ENCODE assay signal across 19 mouse cellular contexts in genomic region chr13:52805581-52805980, GRCm38 (mm10).
DNase-seq lines count a peak whose midpoint lies in the region; ATAC-seq lines count a peak whose summit lies in the region.
"Had no signal": no experiment of that assay in that cellular context is flagged by ENCODE, and none has a peak within 500 bp of the region (broad histone marks: within the 10 kb centered on the region; RNA-seq: fewer than 3 reads in every experiment).

No protein-coding gene starts in this region.

- no peaks in the 10 kb centered on the region for H3K9me3 ChIP-seq in embryonic facial prominence, embryonic 13.5 days
- no peaks in the 10 kb centered on the region for H3K9me3 ChIP-seq in embryonic facial prominence, embryonic 10.5 days
- no peaks in the 10 kb centered on the region for H3K9me3 ChIP-seq in intestine, embryonic 16.5 days (ENCODE audit: control insufficient read depth, low read length)
- no peaks in the 10 kb centered on the region for H3K9me3 ChIP-seq in intestine, embryonic 15.5 days
- H3K9me3 ChIP-seq: hindbrain, embryonic 13.5 days; limb, embryonic 13.5 days; stomach, embryonic 15.5 days had no signal

- no peaks in the 10 kb centered on the region for H3K36me3 ChIP-seq in embryonic facial prominence, embryonic 13.5 days
- H3K36me3 ChIP-seq in embryonic facial prominence, embryonic 10.5 days (replicated peaks): no peaks in the 10 kb centered on the region
- no peaks in the 10 kb centered on the region for H3K36me3 ChIP-seq in intestine, embryonic 16.5 days (ENCODE audit: control insufficient read depth, insufficient read depth, low read length)
- H3K36me3 ChIP-seq in intestine, embryonic 15.5 days: no peaks in the 10 kb centered on the region
- H3K36me3 ChIP-seq: G1E; hindbrain, embryonic 13.5 days; limb, embryonic 13.5 days; stomach, embryonic 15.5 days had no signal

- no peak overlapping the region for H3K4me2 ChIP-seq in embryonic facial prominence, embryonic 13.5 days
- H3K4me2 ChIP-seq in intestine, embryonic 16.5 days (ENCODE audit: low read depth, low read length): no peak overlapping the region
- H3K4me2 ChIP-seq in intestine, embryonic 15.5 days (replicated peaks): no peak overlapping the region
- H3K4me2 ChIP-seq: hindbrain, embryonic 13.5 days; stomach, embryonic 15.5 days had no signal

- ATAC-seq in embryonic facial prominence, embryonic 13.5 days (ENCODE audit: insufficient number of reproducible peaks, insufficient read depth, low FRiP score, low TSS enrichment, low read depth): no peak
- ATAC-seq in intestine, embryonic 16.5 days: no peak
- no peak for ATAC-seq in intestine, embryonic 15.5 days
- ATAC-seq: CD4-positive, CD25-positive, alpha-beta regulatory T cell, adult 4 months had no signal

- DNase-seq in embryonic facial prominence, embryonic 10.5 days (ENCODE audit: low spot score): no peak
- peak; percentile 48 for DNase-seq in MN1 (ENCODE audit: low spot score)
- DNase-seq in lung, postnatal 10 days: peak; percentile 52
- DNase-seq in frontal cortex, adult 2 months (ENCODE audit: extremely low spot score in 1 of 2, low spot score in 1 of 2): no peak
- no peak for DNase-seq in embryo, embryonic 11 days
- DNase-seq: adrenal gland, adult 2 months; cerebellum, postnatal 14 days; heart, adult 2 months; kidney, postnatal 10 days; thymus, postnatal 36 days had no signal

- H3K27me3 ChIP-seq in embryonic facial prominence, embryonic 13.5 days: no peaks in the 10 kb centered on the region
- no peaks in the 10 kb centered on the region for H3K27me3 ChIP-seq in embryonic facial prominence, embryonic 10.5 days (replicated peaks; ENCODE audit: low read depth, poor library complexity, severe bottlenecking)
- no peaks in the 10 kb centered on the region for H3K27me3 ChIP-seq in intestine, embryonic 16.5 days (replicated peaks; ENCODE audit: control insufficient read depth, insufficient read depth, low read length)
- H3K27me3 ChIP-seq in intestine, embryonic 15.5 days (replicated peaks): no peaks in the 10 kb centered on the region
- H3K27me3 ChIP-seq: hindbrain, embryonic 13.5 days; limb, embryonic 13.5 days; stomach, embryonic 15.5 days had no signal

- no peak overlapping the region for H3K4me3 ChIP-seq in embryonic facial prominence, embryonic 13.5 days
- no peak overlapping the region for H3K4me3 ChIP-seq in embryonic facial prominence, embryonic 10.5 days
- H3K4me3 ChIP-seq in intestine, embryonic 16.5 days (ENCODE audit: low read length): no peak overlapping the region
- no peak overlapping the region for H3K4me3 ChIP-seq in intestine, embryonic 15.5 days (replicated peaks)
- H3K4me3 ChIP-seq: heart, adult 2 months; hindbrain, embryonic 13.5 days; layer of hippocampus, adult 2 months; limb, embryonic 13.5 days; stomach, embryonic 15.5 days had no signal

- H3K27ac ChIP-seq in embryonic facial prominence, embryonic 13.5 days: peak overlapping the region; percentile 11; the same call in 1 of the 2 replicates
- no peak overlapping the region for H3K27ac ChIP-seq in embryonic facial prominence, embryonic 10.5 days (replicated peaks)
- 0 out of 2 replicates have a peak overlapping the region, but pooled peaks have one; percentile 8 for H3K27ac ChIP-seq in intestine, embryonic 16.5 days (ENCODE audit: low read length)
- H3K27ac ChIP-seq in intestine, embryonic 15.5 days: no peak overlapping the region
- H3K27ac ChIP-seq: heart, adult 2 months; hindbrain, embryonic 13.5 days; layer of hippocampus, adult 2 months; limb, embryonic 13.5 days; stomach, embryonic 15.5 days had no signal

- peaks cover 23% of the 10 kb centered on the region for H3K4me1 ChIP-seq in embryonic facial prominence, embryonic 13.5 days
- peaks cover 38% of the 10 kb centered on the region for H3K4me1 ChIP-seq in embryonic facial prominence, embryonic 10.5 days
- peaks cover 13% of the 10 kb centered on the region for H3K4me1 ChIP-seq in intestine, embryonic 16.5 days (ENCODE audit: control insufficient read depth, insufficient read depth, low read length)
- peaks cover 10% of the 10 kb centered on the region; the same call in 1 of the 2 replicates for H3K4me1 ChIP-seq in intestine, embryonic 15.5 days (replicated peaks)

- WGBS in embryonic facial prominence, embryonic 13.5 days: 39% methylated on average over 6 of the region's 6 CpGs
- 67% methylated on average over 6 of the region's 6 CpGs for WGBS in embryonic facial prominence, embryonic 10.5 days
- 44% methylated on average over 6 of the region's 6 CpGs for WGBS in intestine, embryonic 16.5 days
- WGBS in intestine, embryonic 15.5 days: 39% methylated on average over 6 of the region's 6 CpGs

- H3K9ac ChIP-seq in embryonic facial prominence, embryonic 13.5 days: no peak overlapping the region
- no peak overlapping the region for H3K9ac ChIP-seq in intestine, embryonic 16.5 days (ENCODE audit: low read depth, low read length)
- H3K9ac ChIP-seq in intestine, embryonic 15.5 days: no peak overlapping the region
- H3K9ac ChIP-seq: hindbrain, embryonic 13.5 days; stomach, embryonic 15.5 days had no signal

Comparison
In these comparisons a context has a peak if more than half of its experiments do, and no peak if none do; other contexts are left out.
1. H3K27ac ChIP-seq: peak in embryonic facial prominence, embryonic 13.5 days (single experiment) and intestine, embryonic 16.5 days (single experiment); none in embryonic facial prominence, embryonic 10.5 days (single experiment) and intestine, embryonic 15.5 days (single experiment).
2. DNase-seq: peak in MN1 (single experiment) and lung, postnatal 10 days (single experiment); none in embryonic facial prominence, embryonic 10.5 days (single experiment), frontal cortex, adult 2 months (0 of 2) and embryo, embryonic 11 days (single experiment).